Mouse (Mus musculus): ENCODE results near the gene Ptpn9.

DNA sequence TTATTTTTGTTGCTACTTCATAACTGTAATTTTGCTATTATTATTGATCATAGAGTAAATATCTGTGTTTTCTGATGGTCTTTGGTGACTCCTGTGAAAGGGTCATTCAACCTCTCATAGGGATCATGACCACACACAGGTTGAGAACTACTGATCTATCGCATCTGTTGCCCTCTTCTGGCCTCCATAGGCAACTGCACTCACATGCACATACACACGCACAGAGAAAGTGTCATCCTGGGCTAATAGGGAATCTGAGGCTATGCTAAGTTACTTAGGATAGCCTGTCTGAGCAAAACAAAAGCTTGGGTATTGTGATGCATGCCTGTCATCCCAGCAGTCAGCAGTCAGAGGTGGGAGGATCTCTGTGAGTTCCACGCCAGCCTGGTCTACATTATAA lies 33.1 kb upstream of the Ptpn9 start:
- TF ChIP-seq CTCF (conservative IDR thresholded peaks at IDR 0.05 in 1 of 2, IDR thresholded peaks at IDR 0.05 in 1 of 2; ENCODE audit: low read depth in 2 of 2, low read length in 2 of 2) = peak in 1 of 2 experiments; percentile 15; a peak in 2 of 4 replicates
- TF ChIP-seq EP300 (IDR thresholded peaks at IDR 0.05; ENCODE audit: low read length) = no peak
- no peak for TF ChIP-seq MYC (IDR thresholded peaks at IDR 0.05; ENCODE audit: low read depth, low read length)
- no peak for TF ChIP-seq CHD1 (IDR thresholded peaks at IDR 0.05; ENCODE audit: low read depth, low read length)
- no peak for TF ChIP-seq KAT2A (IDR thresholded peaks at IDR 0.05; ENCODE audit: insufficient replicate concordance, low read length)
- no peak for TF ChIP-seq POLR2A (IDR thresholded peaks at IDR 0.05; ENCODE audit: low read depth, low read length)
- no peak for TF ChIP-seq BHLHE40 (IDR thresholded peaks at IDR 0.05; ENCODE audit: low read depth, low read length)
- TF ChIP-seq CHD2 (IDR thresholded peaks at IDR 0.05; ENCODE audit: low read length) = no peak
- no peak for TF ChIP-seq RCOR1 (conservative IDR thresholded peaks at IDR 0.05; ENCODE audit: low read depth, low read length)

Data from CH12.LX (cell line).